Mouse (Mus musculus): ENCODE results near the gene Gpalpp1.

Gene Gpalpp1

DNA sequence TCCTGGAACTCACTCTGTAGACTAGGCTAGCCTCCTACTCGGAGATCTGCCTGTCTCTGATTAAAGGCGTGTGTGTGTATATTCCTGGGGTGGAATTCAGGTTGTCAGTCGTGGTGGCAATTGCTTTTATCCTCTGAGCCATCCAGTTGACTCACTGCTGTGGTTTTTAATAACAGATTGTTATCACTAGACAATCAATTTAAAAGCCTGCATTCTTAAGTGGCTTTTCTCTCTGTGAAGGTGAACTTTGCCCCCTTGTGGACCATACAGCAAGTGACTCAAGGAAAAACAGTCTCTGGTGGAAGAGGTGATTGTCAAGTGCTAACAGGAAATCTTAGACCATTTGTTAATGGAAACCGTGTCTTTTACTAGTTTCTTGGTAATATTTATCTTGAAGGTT, 8.4 kb upstream of the Gpalpp1 start:
- no peak for ATAC-seq (ENCODE audit: insufficient number of reproducible peaks, low FRiP score, low TSS enrichment)

DNA sequence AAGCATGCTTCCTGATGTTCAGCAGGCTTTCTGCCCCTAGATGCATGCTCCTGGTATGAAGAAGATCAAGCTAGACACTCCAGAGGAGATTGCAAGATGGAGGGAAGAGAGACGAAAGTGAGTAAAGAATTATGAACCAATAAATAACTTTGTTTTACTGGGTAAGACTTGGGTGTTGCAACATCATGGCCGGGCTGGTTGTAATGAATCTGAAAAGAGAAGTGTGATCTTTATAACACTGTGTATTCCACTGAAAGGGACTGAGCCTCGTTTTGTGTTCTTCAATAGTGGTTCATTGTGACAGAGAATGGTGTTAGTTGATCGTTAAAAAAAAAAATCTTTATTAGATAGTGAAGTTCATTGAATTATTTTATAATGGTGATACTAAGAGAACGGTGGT, 5.2 kb upstream of the Gpalpp1 start:
- no peak for ATAC-seq (ENCODE audit: insufficient number of reproducible peaks, low FRiP score, low TSS enrichment)

DNA sequence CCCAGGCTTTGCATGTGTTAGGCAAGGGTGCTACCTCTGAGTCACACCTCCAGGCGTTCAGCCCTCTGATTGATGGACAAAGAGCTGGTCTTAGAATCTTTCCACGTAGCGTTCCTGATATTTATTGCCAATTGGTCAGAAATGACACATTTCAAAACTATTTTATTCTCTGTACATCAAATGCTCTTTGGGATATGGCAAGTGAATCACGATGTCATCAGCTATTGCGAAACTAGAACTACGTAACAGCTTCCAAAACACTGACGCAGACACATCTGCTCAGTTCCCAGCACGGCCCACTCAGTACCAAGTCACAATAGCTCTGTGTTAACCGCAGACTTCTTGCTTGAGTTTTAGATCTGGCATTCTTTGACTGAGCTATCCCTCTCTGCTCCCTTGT, 11.0 kb downstream of the Gpalpp1 start:
- ATAC-seq (ENCODE audit: insufficient number of reproducible peaks, low FRiP score, low TSS enrichment): no peak

DNA sequence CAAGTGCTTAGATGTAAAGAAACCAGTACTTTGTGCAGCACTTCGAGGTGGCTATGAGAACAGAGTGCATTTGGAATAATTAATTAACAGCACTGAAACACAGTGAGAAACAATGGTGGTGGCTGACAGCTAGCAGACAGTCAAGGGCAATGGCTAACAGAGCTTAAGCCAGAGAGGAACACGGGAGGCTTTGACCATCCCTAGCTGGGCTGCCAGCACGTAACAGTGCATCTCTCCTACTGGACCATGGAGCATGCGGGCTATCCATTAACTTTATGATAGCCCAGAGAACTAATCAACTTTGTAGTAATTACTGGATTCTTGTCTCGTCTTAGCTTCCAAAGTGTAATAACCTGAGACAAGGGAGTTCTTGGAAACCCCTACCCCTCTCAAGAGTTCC, 12.7 kb downstream of the Gpalpp1 start:
- no peak for ATAC-seq (ENCODE audit: insufficient number of reproducible peaks, low FRiP score, low TSS enrichment)

DNA sequence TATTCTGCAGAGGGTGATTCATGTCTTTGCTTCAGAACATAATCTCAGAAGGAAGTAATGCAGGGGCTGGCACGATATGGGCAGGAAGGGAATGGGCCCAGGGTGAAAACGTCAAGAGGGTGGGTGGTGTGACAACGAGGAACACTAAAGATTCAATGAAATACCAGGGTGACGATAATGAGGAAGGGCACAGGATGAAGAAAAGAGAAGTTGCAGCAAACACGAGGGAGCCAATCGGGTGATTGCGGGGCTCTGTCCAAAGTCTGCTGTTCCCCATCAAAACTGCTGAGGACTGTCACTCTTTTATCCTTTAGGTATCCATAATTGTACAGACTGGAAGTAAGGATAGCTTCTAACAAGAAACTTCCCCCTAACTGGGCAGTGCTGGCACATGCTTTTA, 13.3 kb downstream of the Gpalpp1 start:
- no peak for ATAC-seq (ENCODE audit: insufficient number of reproducible peaks, low FRiP score, low TSS enrichment)

DNA sequence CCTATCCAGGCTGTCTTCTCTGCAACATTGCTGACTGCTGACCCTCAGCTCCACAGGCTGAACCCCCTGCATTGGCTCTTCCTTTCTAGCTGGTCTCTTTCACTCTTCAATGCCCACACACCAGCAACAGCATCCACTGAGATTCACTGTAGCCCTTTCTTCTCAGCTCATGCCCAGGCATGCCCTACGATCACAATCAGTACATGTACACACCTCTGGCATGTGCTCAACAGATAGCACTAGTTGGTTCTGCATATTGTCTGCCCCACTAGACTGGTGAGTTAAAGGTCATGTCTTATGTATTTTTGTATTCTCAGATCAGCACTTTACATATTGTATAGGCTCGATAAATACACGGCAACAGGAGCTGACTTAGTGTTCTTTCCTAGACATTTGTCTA, 26.4 kb downstream of the Gpalpp1 start:
- ATAC-seq (ENCODE audit: insufficient number of reproducible peaks, low FRiP score, low TSS enrichment): no peak

DNA sequence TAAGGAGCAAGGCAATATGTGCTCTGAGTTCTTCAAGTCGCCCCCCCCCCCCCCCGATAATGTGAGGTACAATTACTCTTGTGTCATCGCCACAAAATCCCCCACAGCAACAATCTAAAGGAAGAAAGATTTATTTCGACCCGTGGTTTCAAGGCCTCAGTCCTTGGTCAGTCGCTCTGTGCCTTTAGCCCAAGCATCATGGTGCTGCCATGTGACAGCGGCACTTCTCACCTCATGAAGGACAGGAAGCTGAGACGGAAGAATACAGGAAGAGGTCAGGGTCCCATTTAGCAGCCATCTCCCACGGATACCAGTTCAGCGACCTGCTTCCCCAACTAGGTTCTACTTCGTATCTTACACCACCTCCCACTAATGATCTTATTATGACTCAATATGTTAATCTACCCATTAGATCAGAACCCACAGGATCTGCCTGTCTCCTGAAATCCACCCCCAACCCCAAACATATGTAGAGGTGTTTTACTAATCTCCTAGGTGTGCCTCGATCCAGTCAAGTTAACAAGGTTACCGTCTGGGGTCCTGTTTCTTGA, 28.4 kb downstream of the Gpalpp1 start:
- ATAC-seq (ENCODE audit: insufficient number of reproducible peaks, low FRiP score, low TSS enrichment): no peak

DNA sequence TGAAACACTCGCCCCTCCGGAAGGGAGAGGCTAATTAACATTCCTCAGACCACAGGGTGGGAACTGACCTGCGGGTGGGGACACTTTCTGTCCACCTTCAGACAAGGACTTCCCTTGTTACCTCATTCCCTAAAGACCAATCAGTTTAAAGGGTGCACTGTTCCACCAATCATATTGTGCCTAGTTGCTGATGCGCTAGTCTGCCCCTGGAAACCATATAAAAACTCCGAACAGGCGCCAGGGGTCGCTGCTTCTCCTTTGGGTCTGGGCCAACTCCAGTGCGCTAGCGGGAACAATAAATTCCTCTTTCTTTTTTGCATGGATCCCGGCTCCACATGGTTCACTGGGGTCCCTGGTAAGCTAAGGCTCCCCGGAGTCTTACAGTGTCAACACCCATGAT, 29.1 kb downstream of the Gpalpp1 start:
- no peak for ATAC-seq (ENCODE audit: insufficient number of reproducible peaks, low FRiP score, low TSS enrichment)

DNA sequence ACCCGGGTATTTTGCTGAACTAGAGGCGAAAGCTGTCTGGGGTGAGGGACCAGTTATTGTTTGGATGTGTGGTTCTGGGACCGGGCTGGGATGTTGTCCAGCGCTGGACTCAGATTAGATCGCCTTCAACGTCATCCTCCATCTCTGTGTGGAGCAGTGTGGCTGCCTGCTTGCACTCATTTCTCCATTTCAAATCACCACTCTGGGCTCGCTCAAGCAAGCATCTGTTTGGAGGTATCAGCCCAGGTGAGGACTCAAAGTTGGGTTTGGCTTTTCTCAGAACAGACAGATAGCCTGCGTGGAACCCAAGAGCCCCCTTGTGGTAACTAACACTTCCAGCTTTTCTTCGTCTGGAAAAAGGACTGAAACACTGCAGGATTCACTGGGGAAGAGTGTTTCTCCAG, 33.5 kb downstream of the Gpalpp1 start:
- peak; percentile 43; the same call in 1 of the 2 replicates for ATAC-seq (ENCODE audit: insufficient number of reproducible peaks, low FRiP score, low TSS enrichment)

DNA sequence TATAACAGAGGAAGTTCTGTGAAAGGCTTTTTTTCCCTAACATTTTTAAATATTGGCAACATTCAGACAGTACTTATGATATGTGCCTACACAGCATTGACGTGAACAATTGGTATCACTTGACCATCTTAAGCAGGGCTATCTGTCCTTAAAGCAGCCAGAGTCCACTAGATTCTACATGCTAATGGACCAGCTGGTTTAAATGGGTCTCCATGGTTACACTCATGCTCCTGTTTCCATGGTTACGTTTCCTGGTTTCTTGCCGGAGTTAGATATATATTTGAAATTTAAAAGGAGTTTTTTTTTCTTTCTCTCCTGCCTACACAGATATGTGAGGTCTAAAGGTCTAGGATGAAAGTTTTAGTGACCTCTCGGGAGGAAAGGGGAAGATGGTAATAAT, 34.0 kb downstream of the Gpalpp1 start:
- ATAC-seq (ENCODE audit: insufficient number of reproducible peaks, low FRiP score, low TSS enrichment): no peak

DNA sequence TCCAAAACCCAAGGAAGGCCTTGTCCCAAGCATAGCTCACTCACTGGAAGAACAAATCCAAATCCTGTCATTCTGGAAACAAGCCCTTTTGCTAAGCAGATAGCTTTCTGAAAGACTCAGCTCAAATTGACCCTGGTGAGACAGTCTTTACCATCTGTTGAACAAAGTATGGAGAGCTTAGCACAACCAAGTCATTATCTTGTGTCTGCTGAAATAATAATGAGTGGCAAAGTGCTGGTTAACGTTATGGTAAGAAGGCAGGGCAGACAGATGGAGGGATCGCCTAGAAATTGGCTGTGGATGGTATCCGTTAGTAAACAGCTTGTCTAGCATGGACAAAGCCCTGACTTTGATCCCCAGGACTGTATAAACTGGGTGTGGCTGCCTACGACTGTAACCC, 34.8 kb downstream of the Gpalpp1 start:
- ATAC-seq (ENCODE audit: insufficient number of reproducible peaks, low FRiP score, low TSS enrichment): no peak

DNA sequence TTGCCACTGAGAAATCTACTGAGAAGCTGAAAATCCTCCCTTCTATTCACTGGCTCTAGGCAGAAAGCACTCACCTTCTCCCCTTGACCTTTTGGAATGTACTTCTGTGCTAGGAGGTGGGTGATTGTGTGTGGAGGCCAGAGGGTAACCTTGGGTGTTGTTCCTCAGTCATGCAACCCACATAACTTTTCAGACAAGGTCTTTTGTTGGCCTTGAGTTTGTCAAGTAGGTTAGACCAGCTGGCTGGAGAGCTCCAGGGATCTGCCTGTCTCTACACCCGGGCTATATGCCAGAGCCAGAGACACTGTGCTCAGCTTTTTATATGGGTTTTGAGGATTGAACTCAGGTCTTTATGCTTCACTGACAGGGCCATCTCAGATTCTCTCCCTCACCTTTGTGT, 36.4 kb downstream of the Gpalpp1 start:
- no peak for ATAC-seq (ENCODE audit: insufficient number of reproducible peaks, low FRiP score, low TSS enrichment)

DNA sequence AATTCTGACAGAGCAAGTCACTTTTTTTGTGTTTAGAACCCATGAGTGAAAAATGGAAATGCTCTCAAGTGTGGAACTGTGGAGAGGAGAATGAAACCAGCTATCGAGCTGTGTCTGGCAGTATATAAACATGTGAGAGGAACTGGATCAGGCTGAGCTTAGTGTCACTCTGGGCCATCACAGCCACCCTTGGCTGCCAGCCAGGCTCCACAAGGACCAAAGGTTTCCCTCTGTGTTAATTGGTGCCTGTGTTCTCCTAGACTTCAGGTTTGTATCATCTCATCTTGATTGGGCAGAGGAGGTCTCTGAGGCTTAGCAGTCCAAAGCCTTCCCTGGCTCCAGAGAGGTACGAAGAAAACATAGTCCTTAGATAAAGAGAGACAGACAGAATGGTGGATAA, 37.9 kb downstream of the Gpalpp1 start:
- ATAC-seq (ENCODE audit: insufficient number of reproducible peaks, low FRiP score, low TSS enrichment): no peak

DNA sequence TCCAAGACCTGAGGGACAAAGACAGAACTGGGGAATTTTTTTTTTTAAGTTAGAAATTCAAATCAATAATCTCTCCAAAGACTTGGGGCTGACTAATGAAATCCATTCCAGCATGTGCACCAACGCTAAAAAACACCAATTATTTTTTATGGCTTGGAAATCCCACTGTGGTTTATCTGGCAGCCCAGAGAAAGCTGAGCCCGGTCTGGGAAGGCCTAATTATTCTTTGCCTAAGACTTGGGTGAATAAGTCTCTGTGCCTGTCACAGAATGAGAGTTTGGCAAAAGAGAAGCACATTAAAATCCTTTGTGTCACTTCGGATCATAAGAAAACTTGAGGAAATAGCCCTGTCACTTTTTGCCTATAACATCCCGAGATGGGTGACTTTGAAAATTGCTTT, 41.3 kb downstream of the Gpalpp1 start:
- ATAC-seq (ENCODE audit: insufficient number of reproducible peaks, low FRiP score, low TSS enrichment): no peak

DNA sequence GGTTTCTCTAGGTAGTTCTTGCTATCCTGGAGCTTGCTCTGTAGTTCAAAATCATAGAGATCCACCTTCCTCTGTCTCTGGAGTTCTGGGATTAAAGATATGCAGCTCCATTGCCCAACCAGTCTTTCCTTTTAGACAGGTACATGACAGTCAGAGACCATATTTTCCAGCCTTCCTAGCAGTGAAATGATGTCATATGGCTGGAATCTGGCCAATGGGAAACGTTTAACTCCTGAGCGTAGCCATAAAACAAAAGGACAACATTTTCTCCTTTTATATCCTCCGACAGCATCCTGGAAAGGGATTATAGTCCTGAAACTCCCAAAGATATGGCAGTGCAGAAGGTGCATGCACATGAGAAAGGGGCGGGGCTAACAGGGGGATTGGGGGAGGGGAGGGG, 42.3 kb downstream of the Gpalpp1 start:
- ATAC-seq (ENCODE audit: insufficient number of reproducible peaks, low FRiP score, low TSS enrichment): no peak

DNA sequence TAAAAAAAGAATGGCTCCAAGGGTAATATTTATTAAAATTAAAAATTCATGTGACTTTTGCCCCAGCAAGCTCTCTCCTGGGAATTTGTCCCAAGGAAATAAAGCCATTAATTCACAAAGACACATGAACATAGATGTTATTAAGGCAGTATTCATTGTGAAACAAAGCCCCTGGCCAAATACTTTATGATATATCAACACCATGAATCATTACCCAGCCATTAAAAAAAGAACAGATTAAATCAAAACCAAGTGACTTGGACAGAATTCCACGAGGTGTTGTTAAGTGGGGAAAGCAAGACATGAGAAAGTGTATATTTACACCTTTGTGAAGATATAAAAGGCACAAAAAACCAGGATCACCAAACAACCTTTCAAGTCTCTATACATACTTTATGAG, 43.3 kb downstream of the Gpalpp1 start:
- no peak for ATAC-seq (ENCODE audit: insufficient number of reproducible peaks, low FRiP score, low TSS enrichment)

DNA sequence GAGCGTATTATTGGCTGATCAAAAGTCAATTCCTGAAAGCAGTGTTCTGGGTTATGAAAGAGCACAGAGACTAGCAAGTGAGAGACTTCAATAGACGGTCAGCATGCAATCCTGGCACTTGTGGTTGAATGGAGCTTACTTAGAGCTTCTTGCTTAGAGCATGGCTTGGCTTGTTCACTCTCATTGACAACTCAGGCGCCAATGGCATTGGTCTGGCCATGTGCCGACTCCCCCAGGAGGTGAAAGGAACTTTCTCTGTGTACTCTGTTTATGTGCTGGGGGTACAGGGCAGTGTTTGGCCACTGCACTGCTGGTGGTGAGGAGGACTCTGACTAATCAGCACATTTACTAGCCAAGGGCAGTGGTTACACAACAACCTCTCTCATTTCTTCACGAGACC, 51.1 kb downstream of the Gpalpp1 start:
- ATAC-seq (ENCODE audit: insufficient number of reproducible peaks, low FRiP score, low TSS enrichment): no peak

DNA sequence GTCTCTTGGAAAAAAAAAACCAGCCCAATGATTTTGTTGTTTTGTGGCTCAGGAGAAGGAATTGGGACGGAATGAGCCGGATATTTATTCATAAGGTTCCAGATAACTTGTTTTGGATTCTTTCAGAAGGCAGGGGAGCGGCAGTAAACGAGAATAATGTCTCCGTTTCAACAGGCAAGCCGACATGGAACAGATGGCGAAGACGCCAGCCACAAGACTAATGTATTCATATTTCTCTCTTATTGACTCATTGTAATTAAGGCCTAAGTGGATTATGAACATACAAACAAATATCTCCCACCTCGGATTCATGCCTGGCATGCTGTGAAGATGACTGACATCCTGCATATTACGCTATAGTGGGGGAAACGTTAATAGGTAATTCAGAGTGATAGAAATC, 56.8 kb downstream of the Gpalpp1 start:
- ATAC-seq (ENCODE audit: insufficient number of reproducible peaks, low FRiP score, low TSS enrichment): no peak

DNA sequence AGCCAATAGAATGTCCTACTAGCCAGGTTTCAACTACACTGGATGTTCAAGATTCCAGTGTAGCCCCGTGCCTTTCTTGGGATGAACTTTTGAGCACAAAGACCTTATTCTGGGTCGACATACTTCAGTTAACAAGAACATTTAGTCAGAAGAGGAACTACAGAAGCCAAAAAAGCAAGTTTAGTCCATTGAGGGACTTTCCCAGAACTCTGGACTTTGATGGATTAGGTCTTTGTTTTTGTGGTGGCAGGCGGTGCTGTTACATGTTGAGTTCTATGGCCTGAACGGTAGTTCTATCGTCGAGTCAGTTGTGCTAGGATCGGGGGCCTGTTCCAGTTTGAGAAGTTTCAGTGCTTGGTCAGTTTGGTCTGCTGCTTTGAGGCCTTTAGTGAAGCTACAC, 58.6 kb downstream of the Gpalpp1 start:
- ATAC-seq (ENCODE audit: insufficient number of reproducible peaks, low FRiP score, low TSS enrichment): no peak

DNA sequence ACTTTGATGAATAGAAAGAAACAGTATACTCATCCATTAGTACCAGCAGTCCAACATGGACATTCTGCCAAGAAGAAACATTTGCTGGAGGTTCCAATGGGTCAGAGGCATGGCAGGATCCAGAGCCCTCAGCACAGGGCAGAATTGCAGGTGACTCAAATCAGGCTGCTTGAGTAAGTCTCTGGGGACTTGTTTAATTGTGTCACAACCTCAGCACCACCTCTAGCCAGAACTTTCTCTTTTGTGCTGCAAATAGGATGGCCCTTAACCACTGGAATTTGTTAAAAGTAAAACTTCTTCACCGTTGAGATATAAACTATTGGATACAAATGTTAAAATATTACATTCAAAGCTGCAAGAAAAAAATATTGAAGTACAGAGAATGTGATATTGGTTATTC, 64.8 kb downstream of the Gpalpp1 start:
- ATAC-seq (ENCODE audit: insufficient number of reproducible peaks, low FRiP score, low TSS enrichment): no peak

DNA sequence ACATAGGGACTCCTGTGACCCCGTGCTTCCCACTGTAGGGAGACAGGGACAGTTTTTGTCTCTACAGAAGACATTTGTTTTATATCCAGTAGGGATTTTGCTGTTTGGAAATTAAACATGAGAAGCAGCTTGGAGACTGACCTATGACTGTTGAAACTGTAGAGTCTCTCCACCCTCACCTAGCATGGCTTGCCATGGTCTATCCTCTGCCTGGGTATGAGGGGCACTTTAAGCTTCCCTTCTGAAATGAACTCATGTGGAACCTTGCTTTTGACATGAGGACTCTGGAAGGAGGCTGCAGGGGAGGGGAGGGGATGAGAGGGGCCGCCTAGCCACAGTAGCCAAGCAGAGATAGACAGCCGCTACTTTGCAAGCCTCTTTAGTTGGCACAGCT, 66.4 kb downstream of the Gpalpp1 start:
- no peak for ATAC-seq (ENCODE audit: insufficient number of reproducible peaks, low FRiP score, low TSS enrichment)

DNA sequence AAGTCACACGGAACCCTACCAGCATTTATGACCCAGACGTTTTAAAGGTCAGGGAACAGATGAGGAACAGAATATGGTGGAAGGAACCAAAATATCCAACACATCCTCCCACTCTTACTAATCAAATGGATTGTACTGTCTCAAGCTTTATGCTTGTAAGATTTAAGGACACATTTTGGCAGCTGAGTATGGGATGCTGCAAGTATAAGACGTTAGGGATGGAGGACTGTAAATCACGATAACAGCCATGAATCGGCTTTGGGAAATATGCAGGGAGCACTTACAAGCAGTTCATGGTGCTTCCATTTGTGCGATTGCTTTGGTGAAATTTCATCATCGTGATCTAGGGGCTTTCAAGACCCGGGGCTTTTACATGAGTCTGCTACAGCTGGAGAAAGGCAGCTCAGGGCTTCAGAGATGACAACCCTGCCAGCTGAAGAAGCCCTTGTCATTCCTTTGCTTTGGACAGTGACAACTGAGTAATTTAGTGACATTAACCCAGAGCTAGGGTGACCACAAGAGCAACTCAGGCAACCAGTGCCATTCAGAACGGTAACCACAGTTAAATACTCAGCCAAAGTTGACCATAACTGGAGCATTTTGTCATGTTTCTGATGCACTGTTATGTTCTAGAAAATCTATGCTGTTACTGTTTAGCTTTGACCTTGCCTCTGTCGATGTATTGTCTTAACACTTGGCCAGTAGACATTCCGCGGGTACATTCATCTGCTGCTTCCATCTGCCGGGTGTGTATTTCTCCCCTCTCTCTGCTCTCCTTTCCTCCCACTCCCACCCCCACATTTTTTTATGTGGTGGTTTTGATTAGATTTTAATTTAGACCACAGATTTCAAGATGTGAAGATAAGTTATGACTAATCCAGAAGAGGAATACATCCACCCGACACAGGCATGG, 67.1 kb downstream of the Gpalpp1 start:
- no peak for ATAC-seq (ENCODE audit: insufficient number of reproducible peaks, low FRiP score, low TSS enrichment)
